Mouse (Mus musculus) granulocyte monocyte progenitor cell, adult 5-6 weeks (primary cell): ENCODE results near the gene Ndufs5. TPM values are rescaled to one million over a fixed set of nuclear protein-coding genes. Genes with fewer than 3 reads are reported as not detected.

Source experiments
- ATAC-seq: replicated peaks from 2 replicates; pipeline ENCODE4 v1.8.0; 2016; ENCODE audit warnings: mild to moderate bottlenecking, moderate TSS enrichment, inconsistent platforms; ENCODE audit not compliant: poor library complexity, severe bottlenecking
- total RNA-seq, 2 experiments: library from RNA; stranded (forward) in 1 of 2; stranded (reverse) in 1 of 2; fragments of 200-712, 200-1000 nt in 1 of 2; fragments of >200 nt in 1 of 2; fragmentation: Nextera tagmentation in 1 of 2; gene quantifications; 2 replicates each; pipeline ENCODE4 v1.2.3; 2014 to 2017

The Ndufs5 gene
- total RNA-seq (2014; fragmentation: Nextera tagmentation) (173 and 190 TPM in 2 replicates), total RNA-seq (2017) (168 and 215 TPM in 2 replicates)

DNA sequence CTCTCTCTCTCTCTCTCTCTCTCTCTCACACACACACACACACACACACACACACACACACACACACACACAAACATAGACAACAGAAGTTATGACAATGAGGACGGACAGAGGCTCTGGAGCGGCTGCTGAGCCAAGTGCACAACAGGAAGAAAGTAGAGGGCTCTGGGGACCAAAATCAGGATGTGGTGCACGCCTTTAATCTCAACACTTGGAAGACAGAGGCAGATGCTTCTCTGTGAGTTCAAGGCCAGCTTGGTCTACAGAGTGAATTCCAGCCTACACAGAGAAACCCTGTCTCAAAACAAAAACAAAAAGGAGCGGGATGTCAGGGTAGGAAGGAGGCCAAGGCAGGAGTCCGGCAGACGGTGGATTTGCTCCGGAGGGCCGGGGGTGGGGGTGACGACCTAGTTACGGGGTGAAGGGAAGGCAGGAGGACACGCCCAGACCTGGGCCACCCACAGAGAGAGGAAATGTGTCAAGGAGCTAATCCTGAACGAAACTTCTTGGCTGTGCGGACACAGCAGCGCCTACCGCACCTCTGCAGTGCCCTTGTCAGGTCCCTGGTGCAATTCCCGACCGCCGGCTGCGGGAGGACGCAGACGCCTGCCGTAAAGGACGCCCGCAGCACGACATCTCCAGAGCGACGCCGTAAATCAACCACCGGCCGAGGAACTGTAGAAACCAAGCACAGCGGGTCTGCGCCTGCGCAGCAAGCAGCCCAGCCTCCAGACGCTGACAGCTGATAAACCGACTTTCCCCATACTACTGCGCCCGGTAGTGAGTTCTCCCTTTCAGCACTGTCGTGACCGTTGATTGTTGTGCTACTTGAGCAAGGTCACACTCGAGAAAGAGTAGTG, at the start of gene Ndufs5:
Gene Ndufs5, minus strand, starts transcription at position 629 of the 860 bp plus-strand sequence.
- ATAC-seq = peak; percentile 90

DNA sequence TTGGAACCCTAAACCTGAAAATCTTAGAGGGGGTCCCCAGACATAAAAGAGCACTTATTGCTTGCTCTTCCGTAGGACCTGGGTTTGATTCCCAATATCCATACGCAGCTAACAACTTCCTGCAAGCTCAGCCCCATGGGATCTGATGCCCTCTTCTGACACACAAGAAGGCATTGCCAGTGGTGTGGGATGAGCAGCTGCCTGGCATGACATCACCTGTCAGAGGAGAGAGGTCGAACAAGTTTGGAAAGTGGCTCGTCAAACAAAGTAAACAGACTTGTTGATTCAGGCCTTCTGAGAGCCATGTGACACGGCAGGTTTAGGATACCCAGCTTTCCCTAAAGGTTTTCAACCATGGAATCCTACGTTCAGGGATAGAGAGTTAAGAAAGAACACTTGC, 47.1 kb upstream of the Ndufs5 start:
- no peak for ATAC-seq

DNA sequence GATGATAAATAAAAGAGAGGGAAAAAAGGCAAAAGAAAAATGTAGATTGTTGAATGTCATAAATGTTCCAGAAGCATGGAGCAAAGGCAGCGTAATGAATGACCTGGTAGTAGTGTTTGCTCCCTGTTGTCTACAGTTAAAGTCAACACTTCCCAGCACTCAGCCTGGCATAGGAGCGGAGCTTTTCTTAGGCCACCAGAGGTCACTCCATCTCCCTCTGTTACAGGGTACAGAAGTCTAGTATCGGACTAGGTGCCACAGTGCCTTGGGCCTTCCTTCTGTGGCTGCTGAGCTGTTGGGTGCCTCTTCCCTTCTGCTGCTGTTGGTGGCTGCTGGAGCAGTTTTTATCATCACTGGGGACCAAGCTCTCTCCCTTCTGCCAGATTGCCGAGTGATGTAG, 40.3 kb upstream of the Ndufs5 start:
- ATAC-seq = no peak

DNA sequence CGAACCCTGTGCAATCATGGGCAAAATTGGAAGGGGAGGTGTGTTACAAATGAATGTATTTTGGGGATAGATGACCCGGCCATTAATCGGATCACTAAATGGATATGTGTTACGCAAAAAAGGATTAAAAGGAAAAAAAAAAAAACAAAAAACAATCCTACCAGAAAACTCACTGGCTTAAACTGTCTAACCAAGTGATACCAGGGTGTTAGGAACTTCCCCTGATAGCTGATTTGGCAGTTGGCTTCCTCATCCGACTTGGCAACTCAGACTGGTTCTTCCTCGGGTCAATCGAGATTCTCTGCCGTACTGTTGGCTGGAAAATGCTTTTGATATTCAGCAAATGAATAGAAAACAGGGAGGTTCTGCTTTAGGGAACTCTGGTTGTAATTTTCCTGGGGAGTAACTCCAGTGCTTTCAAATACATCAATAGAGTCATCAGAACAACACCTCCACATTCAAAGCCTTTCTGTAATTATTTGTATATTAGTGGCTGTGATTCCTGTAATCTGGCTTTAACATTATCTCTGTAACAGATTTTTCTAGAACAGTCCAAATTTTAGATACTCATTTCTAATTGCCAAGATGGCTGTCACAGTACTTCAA, 32.8 kb upstream of the Ndufs5 start:
- ATAC-seq = peak; percentile 29

DNA sequence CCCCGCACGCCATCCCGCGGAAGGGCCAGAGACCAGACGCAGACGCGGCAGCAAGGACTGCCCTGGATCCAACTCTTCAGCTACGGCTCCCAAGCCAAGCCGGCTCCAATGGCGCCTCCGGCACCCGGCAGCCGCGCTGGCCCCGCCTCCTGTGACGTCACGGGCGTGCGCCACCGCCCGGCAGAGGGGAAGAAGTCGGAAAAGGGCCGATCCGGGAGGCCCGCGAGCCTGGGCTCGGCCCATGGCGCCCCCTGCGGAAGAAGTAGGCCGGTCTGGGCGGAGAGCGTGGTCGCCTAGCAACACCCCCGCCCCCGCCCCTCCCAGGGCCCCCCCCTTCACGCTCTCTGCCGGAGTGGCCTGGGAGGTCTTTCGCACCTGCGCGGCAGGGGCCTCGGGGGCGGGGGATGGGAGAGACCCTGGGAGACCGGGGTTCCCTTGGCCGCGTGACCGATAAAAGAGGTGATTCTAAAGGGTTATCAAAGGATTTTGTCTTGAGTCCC, 32.2 kb upstream of the Ndufs5 start, which contains the start of gene Akirin1:
Gene Akirin1, minus strand, starts transcription at position 194 of the 500 bp plus-strand sequence.
- peak; percentile 91 for ATAC-seq

DNA sequence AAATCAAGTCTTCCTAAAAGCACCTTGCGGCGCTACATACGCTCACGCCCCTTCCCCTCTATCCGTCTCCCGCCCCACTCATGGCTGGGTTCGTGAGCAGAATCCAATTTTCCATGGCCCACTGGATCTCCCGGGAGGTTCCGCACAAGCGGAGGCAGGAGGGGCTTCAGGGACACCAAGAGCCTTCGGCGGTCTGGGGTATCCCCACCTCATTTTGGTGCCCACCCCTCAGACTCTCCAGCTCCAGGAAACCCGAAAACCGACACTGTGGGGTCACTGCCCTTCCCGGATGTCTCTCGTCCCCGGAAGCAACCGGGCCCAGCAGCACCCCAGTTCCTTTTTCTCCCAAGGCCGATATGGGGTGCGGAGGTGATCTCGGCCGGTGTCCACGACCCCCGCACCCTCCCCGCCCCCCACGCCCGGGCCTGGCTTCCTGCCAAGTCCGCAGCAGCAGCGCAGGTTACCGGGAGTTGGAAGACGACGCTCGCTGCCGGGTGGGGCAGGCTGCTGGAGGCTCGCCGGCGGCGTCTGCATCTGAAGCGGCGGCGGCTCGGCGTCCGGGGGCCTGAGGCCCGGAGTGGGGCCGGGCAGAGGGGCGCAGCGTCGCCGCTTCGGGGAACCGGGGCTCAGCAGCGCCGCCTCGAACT, 31.6 kb upstream of the Ndufs5 start:
- peak; percentile 40 for ATAC-seq

DNA sequence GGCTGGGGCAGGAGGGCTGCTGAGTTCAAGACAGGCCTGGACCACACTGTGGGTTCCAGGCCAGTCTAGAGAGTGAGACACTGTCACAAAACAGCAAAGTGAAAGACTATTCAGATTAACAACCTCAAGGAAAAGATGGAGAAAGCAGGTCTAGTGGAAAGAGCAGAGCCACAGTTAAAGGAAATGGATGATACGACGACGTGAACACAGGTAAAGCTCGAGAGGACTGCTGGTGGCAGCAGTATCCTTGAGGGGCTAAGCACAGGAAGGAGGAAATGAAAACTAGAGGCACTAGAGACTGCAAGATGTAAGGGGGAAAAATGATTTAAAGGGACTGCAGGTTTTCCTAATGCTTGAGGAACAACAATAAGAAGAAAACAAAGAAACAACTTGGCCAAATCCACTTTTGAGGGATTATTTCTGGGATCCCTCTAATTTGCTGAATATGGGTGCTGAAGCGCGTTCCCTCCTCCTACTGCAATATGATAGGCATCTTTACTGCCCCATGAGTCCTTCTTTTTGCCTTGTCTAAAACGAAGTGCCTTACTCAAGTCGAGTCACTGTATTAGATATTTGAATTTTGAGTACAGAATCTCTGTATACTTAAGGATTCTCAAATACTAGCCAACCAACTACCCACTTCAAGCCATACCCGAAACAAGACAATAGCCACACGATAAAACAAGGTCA, 30.9 kb upstream of the Ndufs5 start:
- ATAC-seq = 0 out of 2 replicates have a peak, but pooled peaks have one; percentile 12

DNA sequence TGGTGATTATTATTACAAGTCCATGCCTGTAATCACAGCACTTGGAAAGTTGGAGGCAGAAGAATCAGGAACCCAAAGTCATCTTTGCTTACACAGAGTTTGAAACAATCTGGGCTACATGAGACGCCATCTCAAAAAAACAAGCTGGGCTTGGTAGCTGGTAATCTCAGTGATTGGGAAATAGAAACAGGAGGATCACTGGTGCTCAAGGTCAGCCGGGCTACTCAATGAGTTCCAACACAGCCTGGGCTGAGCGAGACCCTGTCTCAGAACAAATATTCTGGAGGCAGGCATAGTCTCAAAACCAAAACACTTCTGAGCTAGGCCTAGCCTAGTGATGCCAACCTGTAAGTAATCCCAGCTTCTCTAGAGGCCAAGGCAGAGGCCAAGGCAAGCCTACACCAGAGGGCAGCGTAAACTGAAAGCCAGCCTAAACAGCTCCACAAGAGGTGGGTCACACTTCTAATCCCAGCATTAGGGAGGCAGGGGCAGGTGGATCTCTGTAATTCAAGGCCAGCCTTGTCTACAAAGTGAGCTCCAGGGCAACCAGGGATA, 27.3 kb upstream of the Ndufs5 start:
- ATAC-seq = no peak

DNA sequence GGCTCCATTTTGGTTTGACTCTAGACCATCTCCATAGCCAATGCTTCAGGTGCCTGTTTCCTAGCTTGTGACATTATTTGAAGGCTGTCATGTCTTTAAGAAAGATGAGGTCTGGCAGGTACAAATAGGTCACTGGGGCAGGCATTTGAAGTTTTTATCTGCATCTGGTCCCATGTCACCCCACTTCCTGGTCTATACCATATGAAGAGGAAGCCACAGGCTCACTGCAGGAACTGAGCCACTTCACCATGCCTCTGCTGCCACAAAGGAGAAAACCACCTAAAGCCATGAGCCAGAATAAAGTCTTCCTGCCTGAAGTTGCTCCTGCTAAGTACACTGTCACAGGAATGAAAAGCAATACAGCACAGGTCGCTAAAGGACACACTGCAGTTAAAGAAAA, 24.9 kb upstream of the Ndufs5 start:
- ATAC-seq = peak; percentile 48

DNA sequence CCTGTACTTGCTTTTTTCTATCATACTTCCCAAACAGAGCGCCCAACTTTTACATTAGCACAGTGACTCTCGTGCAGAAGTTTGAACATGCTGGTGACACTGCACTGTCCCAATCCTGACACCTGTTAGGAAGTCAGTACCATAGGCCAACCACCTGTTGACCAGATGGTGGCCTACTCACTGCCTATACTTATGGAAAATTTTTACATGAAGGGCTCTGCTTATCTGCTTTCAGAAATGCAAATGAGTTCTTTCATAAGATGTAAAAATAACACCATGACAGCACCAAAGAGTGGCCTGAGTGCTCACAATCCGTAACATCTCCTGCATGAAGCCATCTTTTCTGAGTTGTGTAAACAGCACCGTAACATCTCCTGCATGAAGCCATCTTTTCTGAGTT, 20.7 kb upstream of the Ndufs5 start:
- no peak for ATAC-seq

DNA sequence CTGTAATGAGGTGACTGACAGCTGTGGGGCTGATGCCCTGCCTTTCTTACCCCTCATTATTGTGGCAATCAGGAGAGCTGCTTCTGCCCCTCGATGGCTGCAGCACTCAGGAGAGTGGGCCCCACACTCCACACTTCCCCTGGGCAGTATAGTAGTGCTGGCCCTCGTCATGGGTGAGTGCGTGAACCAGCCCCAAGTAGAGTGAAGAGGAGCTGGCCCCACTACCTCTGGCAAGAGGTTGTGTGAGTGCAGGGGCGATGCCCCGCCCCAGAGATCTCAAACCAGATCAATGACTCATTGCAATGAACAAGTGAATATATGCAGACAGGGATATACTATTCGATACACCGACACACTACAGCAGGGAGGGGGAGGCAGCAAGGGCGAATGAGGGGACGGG, 15.5 kb upstream of the Ndufs5 start:
- no peak for ATAC-seq

DNA sequence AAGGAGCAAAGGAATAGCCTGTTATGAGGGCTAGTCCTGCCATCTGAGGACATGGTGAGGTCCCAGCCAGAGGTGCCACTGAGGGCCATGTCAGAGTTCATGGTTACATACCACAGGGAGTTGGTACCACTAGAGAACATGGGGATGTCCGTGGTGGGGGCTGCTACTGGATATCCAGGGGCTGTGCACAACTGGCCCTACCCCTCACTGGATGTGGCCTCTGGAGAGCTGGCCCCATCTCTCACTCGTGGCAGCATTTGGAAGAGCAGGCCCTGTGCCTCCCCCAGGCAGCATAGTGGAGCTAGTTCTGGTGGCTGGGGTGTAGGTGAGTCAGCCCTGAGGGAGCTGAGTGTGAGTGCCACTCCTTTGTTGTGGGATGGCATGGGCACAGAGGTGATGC, 14.9 kb upstream of the Ndufs5 start:
- ATAC-seq = no peak

DNA sequence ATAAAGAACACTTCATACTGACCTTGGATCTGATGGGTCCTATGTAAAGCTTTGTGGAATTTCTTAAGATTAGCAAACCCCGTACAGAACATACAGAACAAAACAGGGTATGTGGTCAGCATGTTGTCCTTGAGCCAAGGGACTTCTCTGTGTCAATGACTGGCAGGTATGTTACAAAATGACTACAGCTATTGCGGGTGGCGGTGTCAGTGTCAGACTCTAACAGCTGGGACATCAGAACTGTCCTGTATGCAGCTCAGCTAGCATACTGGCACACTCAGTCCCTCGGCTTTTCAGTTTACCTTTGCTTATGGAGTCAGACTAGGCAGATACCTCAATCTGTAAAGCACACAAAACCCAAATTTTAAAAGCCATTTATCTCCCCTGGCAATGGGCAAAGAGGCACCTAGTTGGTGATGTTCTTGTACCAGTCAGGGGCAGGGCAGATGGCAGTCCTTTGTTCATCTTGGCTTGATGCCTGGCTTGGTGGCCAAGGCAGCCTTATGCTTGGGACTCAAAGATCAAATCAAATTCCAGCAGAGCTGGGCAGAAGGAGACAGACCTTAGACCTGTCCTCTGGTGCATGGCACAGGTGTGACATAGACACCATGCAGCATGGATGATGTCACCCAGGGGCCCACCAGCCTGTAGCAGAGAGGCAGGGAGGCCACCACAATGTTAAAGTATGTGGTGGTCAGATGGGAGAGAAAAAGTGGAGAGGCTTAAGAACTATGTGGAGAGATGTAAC, 14.3 kb upstream of the Ndufs5 start:
- ATAC-seq = no peak

DNA sequence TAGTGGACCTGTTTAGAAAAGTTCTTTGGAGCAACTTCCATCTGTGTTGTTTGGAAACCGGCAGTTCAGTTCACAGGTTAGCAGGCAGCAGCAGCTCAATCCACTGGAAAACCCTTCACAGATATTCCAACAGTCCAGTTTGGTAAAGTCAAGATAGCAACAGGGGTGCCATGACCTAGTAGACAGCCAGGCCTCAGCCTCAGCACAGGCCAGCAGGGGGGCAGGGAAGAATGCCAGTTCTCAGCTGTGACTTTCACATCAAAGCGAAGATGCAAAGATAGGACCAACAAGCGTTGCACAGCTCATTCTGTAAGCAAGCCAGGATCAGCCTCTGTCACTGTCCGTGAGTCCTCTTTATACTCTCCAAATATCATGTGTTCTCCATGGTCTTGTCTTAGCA, 3.8 kb upstream of the Ndufs5 start:
- ATAC-seq = no peak

DNA sequence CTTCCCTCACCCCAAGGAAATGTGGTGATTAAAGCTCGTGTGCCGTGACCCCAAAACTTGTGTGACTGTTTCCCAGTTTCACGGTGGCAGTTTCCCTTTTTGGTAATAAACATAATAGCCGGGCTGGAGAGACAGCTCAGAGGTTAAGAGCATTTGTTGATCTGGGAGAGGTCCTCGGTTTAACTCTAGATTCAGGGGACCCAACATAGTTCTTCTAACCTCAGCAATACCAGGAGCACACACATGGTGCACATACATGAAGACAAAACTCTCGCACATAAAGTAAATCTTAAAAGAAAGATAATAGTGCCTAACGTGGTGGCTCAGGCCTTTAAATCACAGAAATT, 405 bp upstream of the Ndufs5 start:
- ATAC-seq = no peak

DNA sequence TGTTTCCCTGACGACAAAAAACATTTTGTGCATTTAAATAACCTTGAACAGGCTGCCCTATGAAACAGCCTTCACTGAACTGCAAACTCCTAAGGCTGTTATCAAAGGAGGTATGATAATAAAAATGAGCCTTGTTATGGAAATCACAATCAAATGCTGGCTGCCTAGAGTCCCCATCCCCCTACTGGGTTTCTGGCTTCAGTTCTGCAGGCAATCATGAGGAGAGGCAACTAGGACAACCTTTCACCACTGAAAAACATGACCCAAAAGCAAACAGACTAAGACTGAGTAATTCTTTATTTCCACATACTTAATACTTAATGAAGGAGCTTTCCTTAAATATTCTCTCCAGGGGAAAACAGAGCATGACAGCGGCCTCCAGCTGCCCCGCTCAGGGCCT, 5.6 kb downstream of the Ndufs5 start:
- ATAC-seq = no peak

DNA sequence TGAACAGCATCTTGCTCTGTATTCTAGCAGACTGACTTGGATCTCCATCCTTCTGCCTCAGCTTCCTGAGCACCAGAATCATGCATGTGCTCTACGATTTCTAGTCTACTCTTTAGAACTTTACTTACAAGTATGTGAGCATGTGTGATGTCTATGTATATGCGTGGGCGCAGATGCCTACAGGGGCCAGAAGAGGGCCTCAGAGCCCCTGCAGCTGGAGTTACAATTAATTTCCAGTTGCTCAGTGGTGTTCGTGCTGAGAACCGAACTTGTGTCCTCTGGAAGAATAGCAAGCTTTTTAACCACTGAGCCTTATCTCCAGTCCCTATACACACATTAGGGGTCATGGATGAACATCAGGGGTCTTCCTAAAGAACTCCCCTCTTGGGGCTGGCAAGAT, 10.7 kb downstream of the Ndufs5 start:
- no peak for ATAC-seq

DNA sequence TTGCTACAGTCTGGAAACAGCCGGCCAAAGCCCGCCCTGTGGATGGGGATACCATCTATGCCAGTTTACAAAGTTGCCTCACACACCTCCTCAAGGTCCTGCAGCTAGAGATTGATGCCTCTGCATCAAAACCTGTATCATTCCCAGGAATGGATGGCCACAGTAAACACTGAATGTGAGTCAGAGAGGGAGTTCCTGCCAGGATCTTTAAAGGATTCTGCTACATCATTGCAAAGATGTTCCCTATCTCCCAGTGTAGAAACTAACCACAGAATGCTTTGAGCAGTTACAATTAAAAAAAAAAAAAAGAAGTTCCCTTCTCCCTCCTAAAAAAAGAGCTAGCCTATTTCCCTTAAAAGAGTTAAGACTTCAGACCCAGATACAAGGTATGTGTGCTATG, 12.7 kb downstream of the Ndufs5 start:
- ATAC-seq = no peak

DNA sequence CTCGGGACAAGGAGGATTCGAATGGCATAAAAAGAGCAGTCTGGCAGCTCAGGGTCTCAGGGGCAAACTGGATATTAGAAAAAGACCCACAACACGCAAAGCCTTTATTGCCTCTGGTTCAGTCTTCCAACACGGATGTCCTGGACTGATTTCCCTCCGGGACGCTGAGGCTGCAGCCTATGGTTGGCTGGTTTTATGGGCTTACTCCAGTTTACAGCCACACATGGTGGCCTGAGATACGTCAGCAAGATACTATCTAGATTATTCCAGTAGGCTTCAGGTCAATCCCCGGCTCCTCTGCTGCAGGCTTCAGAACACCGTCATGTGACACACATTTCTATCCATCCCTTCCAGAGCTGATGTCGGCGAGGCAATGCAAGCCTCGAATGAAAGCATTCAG, 24.6 kb downstream of the Ndufs5 start:
- ATAC-seq = no peak

DNA sequence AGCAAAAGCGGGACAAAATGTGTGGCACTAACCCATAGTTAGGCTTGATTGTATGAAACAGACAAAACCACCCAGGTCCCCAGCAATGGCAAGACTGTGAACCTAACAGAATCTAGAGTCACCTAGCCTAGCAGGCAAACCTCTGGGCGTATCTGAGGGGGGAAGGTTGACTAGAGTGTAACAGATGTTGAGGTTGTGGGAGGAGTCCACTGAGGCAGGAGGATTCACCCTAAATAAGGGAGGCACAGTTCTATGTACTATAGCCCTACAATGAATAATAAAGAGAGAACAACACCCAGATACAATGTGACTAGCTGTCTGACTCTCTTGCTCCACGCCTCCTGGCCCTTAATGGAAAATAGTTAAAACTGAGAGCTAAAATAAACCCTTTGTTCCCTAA, 25.9 kb downstream of the Ndufs5 start:
- no peak for ATAC-seq
